Mouse (Mus musculus): ENCODE measurements around the gene Plppr1.

GRCm38 (mm10) chr4:49386873-49387272, 327.8 kb downstream of the Plppr1 start:
- TF ChIP-seq NRF1 (IDR thresholded peaks at IDR 0.05; ENCODE audit: insufficient read depth, low read depth, low read length, poor library complexity, severe bottlenecking), result no peak
- TF ChIP-seq EP300 (IDR thresholded peaks at IDR 0.05; ENCODE audit: low read depth in 1 of 2, low read length in 2 of 2), result no peak
- no peak for TF ChIP-seq MYC (IDR thresholded peaks at IDR 0.05; ENCODE audit: low read depth, low read length)
- TF ChIP-seq CTCF (IDR thresholded peaks at IDR 0.05 in 2 of 3, conservative IDR thresholded peaks at IDR 0.05 in 1 of 3; ENCODE audit: control insufficient read depth in 1 of 3, insufficient read depth in 1 of 3, low read depth in 2 of 3, low read length in 3 of 3, poor library complexity in 1 of 3, severe bottlenecking in 1 of 3), result no peak
- TF ChIP-seq GATA1 (IDR thresholded peaks at IDR 0.05; ENCODE audit: low read depth, low read length), result no peak
- no peak for TF ChIP-seq MYB (IDR thresholded peaks at IDR 0.05; ENCODE audit: low read depth, low read length)
- TF ChIP-seq GABPA (IDR thresholded peaks at IDR 0.05; ENCODE audit: low read depth, low read length), result no peak
- TF ChIP-seq POLR2A (IDR thresholded peaks at IDR 0.05; ENCODE audit: control insufficient read depth in 1 of 2, insufficient read depth in 1 of 2, low read depth in 1 of 2, low read length in 2 of 2, poor library complexity in 1 of 2), result no peak
- no peak for TF ChIP-seq CHD2 (IDR thresholded peaks at IDR 0.05; ENCODE audit: low read length)
- TF ChIP-seq ETS1 (IDR thresholded peaks at IDR 0.05; ENCODE audit: low read depth, low read length), result no peak
- TF ChIP-seq RCOR1 (IDR thresholded peaks at IDR 0.05; ENCODE audit: low read depth, low read length), result no peak
- no peak for TF ChIP-seq CHD1 (IDR thresholded peaks at IDR 0.05; ENCODE audit: low read depth, low read length)

All from MEL (cell line).